Mouse (Mus musculus) liver (tissue): ENCODE data around the gene Rgs19.

ENCODE experiments used
- DNase-seq: peaks from one replicate; pipeline ENCODE4 v3.0.0-alpha.2; 2020; ENCODE audit warnings: mixed read lengths

The Rgs19 gene

GRCm38 (mm10) chr2:181681978-181682377, 11.8 kb downstream of the Rgs19 start:
- DNase-seq = no peak

- DNase-seq = no peak
Observed at GRCm38 (mm10) chr2:181680716-181681117, 13.1 kb downstream of the Rgs19 start.

GRCm38 (mm10) chr2:181679951-181680715, 13.6 kb downstream of the Rgs19 start, which contains the start of gene Tcea2:
Gene Tcea2 (plus strand): TSS chr2:181680310.
- DNase-seq = peak; percentile 74

GRCm38 (mm10) chr2:181678780-181679179, 15.0 kb downstream of the Rgs19 start:
- peak; percentile 72 for DNase-seq

- DNase-seq = no peak
Observed at GRCm38 (mm10) chr2:181677755-181678098, 16.1 kb downstream of the Rgs19 start.

GRCm38 (mm10) chr2:181677096-181677754, 16.6 kb downstream of the Rgs19 start:
- no peak for DNase-seq

- no peak for DNase-seq
Observed at GRCm38 (mm10) chr2:181676424-181676823, 17.4 kb downstream of the Rgs19 start.

- DNase-seq = peak; percentile 58
Observed at GRCm38 (mm10) chr2:181675454-181675853, 18.3 kb downstream of the Rgs19 start.

- no peak for DNase-seq
Observed at GRCm38 (mm10) chr2:181674934-181675333, 18.8 kb downstream of the Rgs19 start.

GRCm38 (mm10) chr2:181673501-181673900, 20.3 kb downstream of the Rgs19 start:
- no peak for DNase-seq

GRCm38 (mm10) chr2:181671984-181672383, 21.8 kb downstream of the Rgs19 start:
- DNase-seq = no peak

- DNase-seq = peak; percentile 13
Observed at GRCm38 (mm10) chr2:181671326-181671725, 22.5 kb downstream of the Rgs19 start, which contains the start of gene Sox18. Gene Sox18 (minus strand): TSS chr2:181671640.

- no peak for DNase-seq
Observed at GRCm38 (mm10) chr2:181670913-181671311, 22.9 kb downstream of the Rgs19 start.

GRCm38 (mm10) chr2:181670285-181670912, 23.4 kb downstream of the Rgs19 start:
- DNase-seq = no peak

GRCm38 (mm10) chr2:181663298-181663630, 30.5 kb downstream of the Rgs19 start:
- peak; percentile 19 for DNase-seq

GRCm38 (mm10) chr2:181662620-181663297, 31.0 kb downstream of the Rgs19 start:
- DNase-seq = no peak

GRCm38 (mm10) chr2:181659609-181660055, 34.1 kb downstream of the Rgs19 start:
- peak; percentile 76 for DNase-seq

- peak; percentile 65 for DNase-seq
Observed at GRCm38 (mm10) chr2:181658930-181659555, 34.7 kb downstream of the Rgs19 start.

GRCm38 (mm10) chr2:181658528-181658927, 35.2 kb downstream of the Rgs19 start:
- no peak for DNase-seq

GRCm38 (mm10) chr2:181657441-181657840, 36.3 kb downstream of the Rgs19 start:
- DNase-seq = no peak

- DNase-seq = no peak
Observed at GRCm38 (mm10) chr2:181656734-181657133, 37.0 kb downstream of the Rgs19 start, which contains the start of gene Gm29797. Gene Gm29797 (plus strand): TSS chr2:181657034.

GRCm38 (mm10) chr2:181653523-181653922, 40.3 kb downstream of the Rgs19 start:
- no peak for DNase-seq

GRCm38 (mm10) chr2:181653065-181653464, 40.7 kb downstream of the Rgs19 start:
- no peak for DNase-seq
